Mouse (Mus musculus) brain, embryonic 14.5 days (tissue): ENCODE results near the gene Mgme1. TPM values are rescaled to one million over a fixed set of nuclear protein-coding genes. Genes with fewer than 3 reads are reported as not detected.

Experiments used
- DNase-seq: peaks from one replicate; pipeline ENCODE4 v3.0.0-alpha.2; 2011; ENCODE audit warnings: low read depth
- CTCF ChIP-seq: fragments of 200-500 bp; IDR thresholded peaks from 2 replicates; pipeline ENCODE4 v1.5.1; 2012; ENCODE audit warnings: inconsistent platforms, mild to moderate bottlenecking, moderate library complexity, borderline replicate concordance; ENCODE audit not compliant: insufficient read depth, insufficient read length; ENCODE audit errors: extremely low read depth
- POLR2A ChIP-seq: fragments of 200-500 bp; IDR thresholded peaks from 2 replicates; pipeline ENCODE4 v1.6.1; 2012; ENCODE audit warnings: mild to moderate bottlenecking, inconsistent platforms, borderline replicate concordance; ENCODE audit not compliant: poor library complexity, insufficient read depth, insufficient read length, severe bottlenecking; ENCODE audit errors: extremely low read depth
- polyA plus RNA-seq: library from polyadenylated mRNA; depleted of rRNA; stranded (reverse); fragments of >200 nt; gene quantifications from 2 replicates; pipeline ENCODE4 v1.2.3, GENCODE M21; 2012

Gene Mgme1
- polyA plus RNA-seq, 1 experiment: 6.6 TPM

DNA sequence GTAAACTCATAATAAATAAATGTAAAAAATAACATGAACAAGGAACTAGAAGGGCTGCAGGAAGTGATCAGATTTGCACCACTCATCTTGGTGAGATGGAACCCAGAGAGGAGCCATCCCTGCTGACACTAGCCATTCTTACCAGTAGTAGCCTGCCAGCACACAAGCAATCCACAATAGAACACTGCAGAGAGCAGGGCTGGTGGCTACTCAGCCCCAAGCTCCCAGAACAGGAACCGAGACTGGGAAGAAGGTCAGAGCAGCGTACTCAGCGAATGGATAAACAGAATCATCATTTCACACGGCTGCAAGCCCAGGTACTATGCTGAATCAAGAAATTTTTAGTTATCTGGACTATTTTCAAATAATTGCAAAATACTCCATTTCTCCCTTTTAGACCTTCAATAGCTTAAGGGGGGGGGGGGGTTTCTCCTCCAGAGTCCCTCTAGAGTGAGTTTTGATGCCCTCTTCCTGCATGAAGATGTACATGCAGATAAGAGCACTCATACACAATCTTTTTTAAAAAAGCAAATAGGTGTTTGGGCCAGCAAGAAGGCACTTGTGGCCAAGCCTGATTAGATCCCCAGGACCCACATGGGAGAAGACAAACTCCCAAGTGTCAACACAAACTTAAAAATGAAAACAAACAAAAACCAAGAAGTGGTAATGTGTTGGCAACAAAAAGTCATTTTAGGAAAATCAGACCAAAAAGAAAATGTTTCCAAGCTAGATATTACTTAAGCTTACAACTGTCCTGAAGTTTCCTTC, 4.4 kb upstream of the Mgme1 start:
- no peak for TF ChIP-seq POLR2A
- no peak for TF ChIP-seq CTCF
- DNase-seq: no peak

DNA sequence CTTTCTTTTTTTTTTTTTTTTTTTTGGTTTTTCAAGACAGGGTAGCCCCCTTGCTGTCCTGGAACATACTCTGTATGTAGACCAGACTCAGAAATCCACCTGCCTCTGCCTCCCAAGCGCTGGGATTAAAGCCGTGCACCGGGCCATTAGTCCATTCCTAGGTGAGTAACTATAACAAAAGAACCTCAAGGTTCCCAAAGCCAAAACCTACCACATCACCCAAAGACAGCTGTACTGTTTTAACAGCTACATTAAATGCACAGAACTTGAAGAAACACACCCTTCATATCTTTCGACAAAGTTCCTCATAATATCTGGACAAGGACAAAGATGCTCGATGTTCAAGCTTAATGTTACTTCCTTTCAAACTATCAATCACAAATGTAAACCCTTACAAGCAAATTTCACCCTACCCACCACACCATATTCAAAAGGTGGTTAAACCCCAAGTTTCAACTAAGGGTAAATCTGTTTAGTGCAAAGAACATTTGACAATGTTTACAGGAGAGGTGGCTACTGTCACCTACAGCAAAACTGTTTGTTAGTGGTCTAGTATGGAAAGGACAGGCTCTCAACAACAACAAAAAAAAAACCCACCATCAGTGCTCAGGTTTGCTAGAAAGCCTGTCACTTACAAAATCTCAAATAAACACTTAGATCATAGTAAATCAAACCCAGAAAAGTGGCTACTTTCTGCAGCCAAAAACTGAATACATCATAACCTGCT, 3.3 kb upstream of the Mgme1 start:
- TF ChIP-seq CTCF (no peak), POLR2A (no peak)
- no peak for DNase-seq

DNA sequence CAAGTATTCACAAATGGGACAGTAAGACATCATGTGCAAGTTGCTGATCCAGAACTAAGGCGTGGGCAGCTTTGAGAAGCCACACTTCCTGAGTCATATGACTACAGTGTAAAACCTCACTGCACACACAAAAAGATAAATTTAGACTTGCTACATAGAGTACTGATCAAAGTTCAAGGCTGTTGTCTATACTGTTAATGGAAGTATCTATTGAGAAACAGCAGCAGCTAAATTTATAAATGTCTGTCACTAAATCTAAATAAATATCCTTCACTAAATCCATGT, 2.8 kb upstream of the Mgme1 start:
- DNase-seq: no peak
- TF ChIP-seq POLR2A: no peak
- no peak for TF ChIP-seq CTCF

DNA sequence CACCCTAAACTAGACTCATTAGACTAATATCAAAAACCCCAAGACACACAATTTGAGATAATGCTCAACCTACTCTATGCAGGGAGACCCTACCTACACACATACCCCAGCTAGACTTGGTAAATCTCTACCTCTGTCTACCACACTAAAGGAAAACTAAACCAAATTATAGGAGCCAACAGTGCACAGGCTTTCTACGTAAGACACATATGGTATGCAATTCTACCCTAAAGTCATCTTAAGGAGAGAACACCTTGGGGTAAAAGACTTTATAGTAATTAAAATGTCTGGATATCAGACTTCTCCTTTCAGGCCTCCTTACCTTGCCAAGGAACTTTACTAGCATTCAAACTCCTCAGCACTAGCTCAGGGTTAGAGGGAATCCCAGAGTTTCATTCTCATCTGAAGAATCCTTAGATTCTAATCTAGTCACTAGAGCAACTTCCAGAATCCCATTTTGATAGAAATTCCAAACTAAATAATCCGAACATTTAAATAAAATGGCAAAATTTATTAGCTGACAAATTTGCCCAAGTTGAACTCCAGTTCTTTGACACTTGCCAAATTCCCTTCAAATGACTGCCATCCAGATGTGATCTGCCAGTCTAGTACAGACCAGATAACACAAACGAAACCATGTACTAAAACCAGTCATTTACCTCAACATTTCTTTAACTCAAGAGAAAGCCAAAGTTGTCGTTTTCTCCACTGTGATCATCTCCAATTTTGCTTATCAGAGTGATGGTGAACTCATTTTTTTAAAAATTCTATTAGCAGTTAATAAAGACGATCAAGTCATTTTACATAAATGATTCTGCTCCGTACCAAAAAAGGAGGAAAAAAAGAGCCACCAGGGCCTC, 1.8 kb upstream of the Mgme1 start:
- no peak for TF ChIP-seq POLR2A
- TF ChIP-seq CTCF: no peak
- DNase-seq: no peak

DNA sequence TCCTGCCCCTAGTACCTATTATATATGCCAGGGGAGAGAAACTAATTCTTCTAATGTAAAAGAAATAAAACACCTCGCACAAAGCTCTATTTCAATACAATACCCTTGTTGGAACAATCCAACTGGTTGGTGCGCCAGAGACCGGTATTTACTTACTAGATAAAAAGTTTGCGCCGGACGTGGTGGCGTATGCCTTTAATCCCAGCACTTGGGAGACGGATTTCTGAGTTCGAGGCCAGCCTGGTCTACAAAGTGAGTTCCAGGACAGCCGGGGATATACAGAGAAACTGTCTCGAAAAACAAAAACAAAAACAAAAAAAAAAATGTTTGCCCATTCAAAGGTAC, 1.2 kb upstream of the Mgme1 start:
- TF ChIP-seq POLR2A (no peak), CTCF (no peak)
- no peak for DNase-seq

DNA sequence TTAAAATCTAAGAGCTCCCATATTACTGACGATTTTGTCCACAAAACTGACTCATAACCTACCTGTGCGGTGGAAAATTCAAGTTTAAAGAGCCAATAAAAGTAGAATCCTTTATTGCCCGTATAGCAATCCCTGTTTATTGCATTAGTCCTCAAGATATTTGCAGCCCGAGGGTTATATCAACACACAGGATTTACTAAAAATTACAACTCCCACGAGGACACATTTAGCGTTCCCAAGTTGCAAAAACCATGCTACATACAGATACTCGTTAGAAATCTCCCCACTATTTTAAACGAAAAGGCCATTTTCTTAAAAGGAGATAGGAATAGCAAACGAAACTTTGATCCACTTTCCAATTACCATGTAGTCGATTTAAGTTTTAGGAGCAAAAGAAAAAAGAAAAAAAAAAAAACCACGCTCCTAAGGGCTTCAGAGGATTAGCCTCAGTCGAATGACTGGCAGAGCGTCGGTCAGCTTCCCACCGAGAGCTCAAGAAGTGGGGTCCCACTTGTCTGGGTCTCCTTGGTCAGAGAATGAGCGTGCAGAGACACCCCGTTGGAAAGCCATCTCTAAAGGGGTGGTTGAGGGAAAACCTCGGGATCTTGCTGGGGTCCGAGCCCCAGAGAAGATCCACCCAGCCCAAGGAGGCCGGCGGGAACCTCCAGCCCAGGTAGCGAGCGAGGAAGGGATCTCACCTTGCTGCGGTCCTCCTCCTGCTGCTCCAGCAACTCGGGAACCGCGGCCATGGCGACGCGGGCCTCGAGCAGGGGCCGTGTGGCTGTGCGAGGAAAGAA, 586 bp upstream of the Mgme1 start:
- no peak for TF ChIP-seq POLR2A
- no peak for TF ChIP-seq CTCF
- peak; percentile 62 for DNase-seq

DNA sequence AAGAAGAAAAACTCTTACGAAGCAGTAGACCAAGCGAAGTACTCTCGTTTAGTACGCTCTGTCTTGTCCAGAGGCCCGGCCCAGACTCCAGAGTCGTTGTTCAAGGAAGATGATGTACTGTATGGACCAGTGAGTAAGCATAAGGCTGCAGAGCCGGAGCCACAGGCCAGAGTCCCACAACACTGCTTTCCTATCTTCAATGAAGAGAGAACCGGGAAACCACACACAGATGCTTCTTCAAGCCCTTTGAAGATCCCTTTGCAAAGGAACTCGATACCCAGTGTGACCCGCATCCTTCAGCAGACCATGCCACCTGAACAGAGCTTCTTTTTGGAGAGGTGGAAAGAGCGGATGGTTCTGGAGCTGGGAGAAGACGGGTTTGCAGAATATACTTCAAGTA, 1.6 kb downstream of the Mgme1 start:
- no peak for DNase-seq
- TF ChIP-seq CTCF: no peak
- TF ChIP-seq POLR2A: no peak

DNA sequence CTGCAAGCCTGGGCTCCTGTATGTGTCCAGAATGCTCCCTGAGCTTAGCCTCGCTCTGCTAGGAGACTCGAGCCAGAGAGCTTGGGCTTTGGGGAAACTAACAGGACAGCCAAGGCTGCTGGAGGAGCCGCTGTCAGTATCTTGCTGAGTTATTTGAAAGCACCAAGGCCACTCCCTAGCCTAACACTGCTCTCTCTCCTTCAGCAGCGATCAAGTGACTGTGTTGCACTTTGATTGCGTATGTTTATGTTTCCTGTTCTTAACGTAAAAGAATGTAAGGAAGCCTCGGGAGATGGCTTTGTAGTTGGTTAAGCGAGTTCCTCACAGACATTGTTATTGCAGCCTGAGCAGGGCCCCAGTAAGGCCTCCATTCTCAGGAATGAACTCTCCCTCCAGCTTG, 4.3 kb downstream of the Mgme1 start:
- DNase-seq: no peak
- TF ChIP-seq CTCF: no peak
- no peak for TF ChIP-seq POLR2A

DNA sequence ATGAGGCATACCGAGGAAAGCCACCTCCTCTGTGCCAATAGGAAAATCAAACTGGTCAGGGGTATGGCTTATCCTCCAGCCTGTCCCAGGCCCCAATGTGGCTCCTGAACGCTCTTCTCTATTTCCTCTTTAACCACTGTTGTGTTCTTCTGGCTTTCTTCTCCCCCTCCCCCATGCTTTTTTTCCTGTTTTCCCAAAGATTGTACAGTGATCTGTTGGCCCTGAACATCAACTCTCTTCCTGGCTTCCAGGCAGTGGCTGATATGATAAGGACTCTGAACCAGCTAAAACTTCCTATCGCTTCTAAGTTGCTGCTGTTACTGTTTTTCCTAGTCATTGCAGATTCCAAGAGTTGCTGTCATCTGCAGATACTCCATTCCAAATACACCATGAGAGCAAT, 6.4 kb downstream of the Mgme1 start:
- no peak for DNase-seq
- TF ChIP-seq CTCF (no peak), POLR2A (no peak)

DNA sequence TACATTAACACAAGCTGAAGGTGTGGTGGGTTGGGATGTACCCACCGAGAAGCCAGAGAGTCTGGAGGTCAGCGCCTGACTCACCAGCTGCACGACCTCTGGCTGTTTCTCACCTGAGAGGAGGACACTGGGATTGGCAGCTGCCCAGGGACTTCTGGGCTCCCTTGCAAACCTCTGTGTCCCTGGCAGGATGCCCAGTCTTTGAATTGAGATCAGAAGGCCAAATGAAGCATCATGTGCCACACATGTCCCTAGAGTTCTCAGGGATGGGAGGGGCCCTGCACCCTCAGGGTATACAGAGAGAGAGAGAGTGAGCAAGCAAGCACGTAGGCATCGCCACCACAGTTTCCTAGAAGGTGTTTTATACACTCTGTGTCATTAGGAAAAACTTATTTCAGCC, 9.3 kb downstream of the Mgme1 start:
- peak; percentile 31 for DNase-seq
- no peak for TF ChIP-seq POLR2A
- TF ChIP-seq CTCF: no peak

DNA sequence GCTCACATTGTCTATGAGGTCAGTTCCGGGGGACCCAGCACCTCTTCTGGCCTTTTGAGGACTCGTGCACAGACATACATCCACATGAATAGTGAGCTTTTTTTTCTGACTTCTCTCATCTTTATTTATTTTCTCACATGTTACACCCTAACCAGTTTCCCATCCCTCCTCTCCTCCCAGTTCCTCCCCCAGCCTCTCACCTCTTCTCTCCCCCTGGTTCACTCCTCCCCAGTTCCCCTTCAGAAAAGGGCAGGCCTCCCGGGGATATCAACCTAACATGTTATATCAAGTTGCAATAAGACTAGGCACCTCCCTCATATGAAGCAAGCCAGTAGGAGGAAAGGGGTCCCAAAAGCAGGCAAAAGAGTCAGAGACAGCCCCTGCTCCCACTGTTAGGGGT, 10.1 kb downstream of the Mgme1 start:
- no peak for DNase-seq
- TF ChIP-seq POLR2A (no peak), CTCF (no peak)
